Mouse (Mus musculus) olfactory bulb, adult 2 months (tissue): ENCODE results near the gene Gm3409.

Source experiments
- CTCF ChIP-seq: fragments of 200-500 bp; IDR thresholded peaks from 2 replicates; pipeline ENCODE4 v1.5.1; 2012; ENCODE audit warnings: low read depth, mild to moderate bottlenecking, low read length, moderate library complexity; ENCODE audit not compliant: insufficient read depth
- POLR2A ChIP-seq: fragments of 200-500 bp; IDR thresholded peaks from 2 replicates; pipeline ENCODE4 v1.6.1; 2012; ENCODE audit warnings: mild to moderate bottlenecking, low read depth, low read length, moderate library complexity; ENCODE audit not compliant: insufficient read depth

DNA sequence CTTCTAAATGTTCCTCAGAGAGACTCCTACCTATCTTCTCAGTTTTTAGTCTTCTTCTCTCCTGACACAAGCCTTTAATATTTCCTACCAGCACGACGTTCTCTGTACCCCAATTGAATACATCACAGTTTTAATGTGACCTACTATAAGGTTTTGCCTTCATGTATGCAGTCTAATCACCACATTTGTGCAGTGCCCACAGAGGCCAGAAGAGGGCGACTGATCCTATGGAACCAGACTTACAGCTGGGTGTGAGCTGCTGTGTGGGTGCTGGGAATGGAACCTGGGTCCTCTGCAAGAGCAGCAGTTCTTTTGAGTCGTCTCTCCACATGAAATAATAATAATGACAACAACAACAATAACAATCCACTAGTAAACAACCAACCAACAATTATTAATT is 29.6 kb downstream of the Gm3409 start:
- TF ChIP-seq CTCF (no peak), POLR2A (no peak)
